Mouse (Mus musculus) A20 (cell line): Measurements from ENCODE around the gene Phka2.

ENCODE experiments used
- DNase-seq: peaks from one replicate; pipeline ENCODE4 v3.0.0-alpha.2; 2011; ENCODE audit warnings: low read depth, low spot score

The Phka2 gene

DNA sequence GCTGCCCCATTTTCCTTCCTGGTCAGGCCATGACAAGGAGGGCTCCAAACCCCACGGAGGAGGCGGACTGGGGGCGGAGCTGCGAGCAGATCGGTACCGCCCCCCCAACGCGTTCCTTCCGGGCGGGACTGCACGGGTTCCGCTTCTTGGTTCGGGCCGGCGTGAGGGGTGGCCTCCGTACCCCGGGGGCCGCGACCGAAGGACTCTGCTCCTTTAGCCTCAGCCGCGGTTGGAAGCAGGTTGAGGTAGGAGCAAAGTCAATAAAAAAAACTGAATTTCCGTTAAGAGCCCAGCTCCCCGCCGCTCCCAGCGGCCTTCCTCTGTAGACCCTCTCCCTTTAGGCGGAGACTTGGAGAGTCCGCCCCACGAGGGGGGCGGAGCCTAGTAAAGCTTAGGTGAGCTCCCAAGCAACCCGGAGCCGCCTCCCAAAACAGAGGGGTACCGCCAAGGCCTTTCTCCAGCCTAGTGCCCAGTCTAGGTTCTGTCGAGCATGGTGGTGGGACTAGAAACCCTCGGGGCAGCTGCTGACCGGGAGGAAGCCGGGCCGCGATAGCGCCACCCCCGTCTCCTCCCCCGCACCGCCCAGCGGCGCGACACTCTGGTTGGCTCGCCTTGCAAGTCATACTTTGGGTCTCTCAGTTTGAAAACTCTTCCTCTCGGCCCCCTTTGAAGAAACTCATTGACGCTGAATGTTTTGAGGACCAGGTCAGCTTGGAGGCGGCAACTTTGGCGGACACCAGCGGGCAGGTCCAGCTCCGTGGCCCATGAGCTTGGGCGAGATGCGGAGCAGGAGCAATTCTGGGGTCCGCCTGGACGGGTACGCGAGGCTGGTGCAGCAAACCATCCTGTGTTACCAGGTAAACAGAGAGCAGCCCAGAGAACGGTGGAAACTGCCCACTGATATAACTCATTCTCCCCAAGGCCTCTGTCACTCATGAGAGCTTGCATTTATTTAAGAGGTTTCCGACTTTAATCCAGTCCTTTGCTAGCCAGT is at the start of gene Phka2:
Gene Phka2, plus strand, starts transcription at position 119 of the 994 bp plus-strand sequence.
- peak; percentile 90 for DNase-seq

GRCm38 (mm10) chrX:160455686-160456085 is 46.3 kb upstream of the Phka2 start:
- DNase-seq, result peak; percentile 5

DNA sequence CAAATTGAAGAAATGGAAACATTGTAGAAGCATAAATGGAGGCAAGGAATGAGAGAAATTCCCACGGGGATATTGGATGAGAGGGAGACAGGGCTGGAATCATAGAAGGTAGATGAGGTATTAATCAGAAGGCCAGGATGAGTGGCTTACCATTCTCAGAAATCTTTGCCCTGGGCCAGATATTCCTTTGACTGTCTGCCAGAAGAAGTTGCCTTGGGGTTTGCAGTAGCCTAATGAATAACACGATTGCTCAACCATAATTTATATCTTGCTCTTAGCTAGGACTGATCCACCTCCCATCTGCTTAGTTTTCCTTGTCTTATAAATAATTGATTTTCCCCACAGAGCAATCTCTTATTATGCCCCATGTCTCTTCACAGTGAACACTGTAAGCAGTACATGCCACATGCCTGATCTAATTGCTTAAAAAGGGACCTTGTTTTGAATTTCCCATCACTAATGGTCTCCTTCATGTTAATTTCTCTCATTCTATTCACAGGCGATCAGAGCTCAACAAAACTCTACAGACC is 30.6 kb upstream of the Phka2 start:
- DNase-seq, result no peak

GRCm38 (mm10) chrX:160489784-160490183 is 12.2 kb upstream of the Phka2 start:
- DNase-seq, result no peak

DNA sequence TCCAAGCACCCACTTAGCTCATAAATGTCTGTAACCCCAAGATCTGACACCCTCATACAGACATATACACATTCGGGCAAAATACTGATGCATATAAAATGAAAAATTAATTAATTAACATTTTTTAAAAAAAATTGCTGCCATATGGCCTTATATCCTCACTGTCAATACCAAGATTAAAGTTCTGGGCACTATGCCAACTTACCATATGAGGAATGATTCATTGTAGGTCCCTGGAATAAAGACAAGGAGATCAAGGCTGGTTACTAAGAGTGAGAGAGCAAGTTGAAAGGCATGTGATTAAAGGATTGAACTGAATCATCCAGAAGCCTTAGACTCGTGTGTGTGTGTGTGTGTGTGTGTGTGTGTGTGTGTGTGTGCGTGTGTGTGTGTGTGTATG is 7.6 kb upstream of the Phka2 start:
- no peak for DNase-seq

DNA sequence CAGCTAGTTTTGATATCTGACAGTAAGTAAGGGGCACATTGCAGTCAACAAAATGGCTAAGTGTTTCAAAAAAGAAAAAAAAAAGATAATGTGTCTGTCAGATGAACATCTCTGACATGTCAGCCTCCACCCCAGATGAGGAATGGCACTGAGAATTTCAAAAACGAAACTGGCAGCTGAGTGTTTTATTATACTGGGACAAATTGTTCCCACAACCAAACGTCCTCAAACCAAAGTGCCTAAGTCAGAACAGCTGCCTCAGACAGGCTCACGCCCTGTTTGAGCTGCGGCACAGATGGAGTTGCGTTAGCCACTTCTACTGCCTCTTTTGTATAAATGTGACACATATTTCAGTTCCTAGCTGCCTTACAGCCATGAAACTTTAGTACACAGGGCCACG is 7.0 kb upstream of the Phka2 start:
- DNase-seq, result no peak

DNA sequence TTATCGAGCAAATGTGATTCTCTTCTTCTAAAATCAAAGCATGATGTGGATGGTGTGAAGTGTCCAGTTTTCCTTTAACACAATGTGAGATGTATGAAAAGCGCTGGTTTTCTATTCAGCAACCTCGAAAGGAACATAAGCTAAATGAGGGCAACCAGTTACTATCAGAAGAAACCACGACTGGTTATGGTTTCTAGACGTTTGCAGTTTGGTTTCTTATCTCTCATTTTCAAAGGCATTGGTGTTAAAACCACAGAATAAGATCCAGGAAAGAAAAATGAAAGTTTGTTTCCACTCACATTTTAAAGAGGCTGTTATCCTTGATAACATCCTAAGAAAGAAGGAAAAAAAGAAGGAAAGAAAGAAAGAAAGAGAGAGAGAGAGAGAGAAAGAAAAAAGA is 5.5 kb upstream of the Phka2 start:
- no peak for DNase-seq

DNA sequence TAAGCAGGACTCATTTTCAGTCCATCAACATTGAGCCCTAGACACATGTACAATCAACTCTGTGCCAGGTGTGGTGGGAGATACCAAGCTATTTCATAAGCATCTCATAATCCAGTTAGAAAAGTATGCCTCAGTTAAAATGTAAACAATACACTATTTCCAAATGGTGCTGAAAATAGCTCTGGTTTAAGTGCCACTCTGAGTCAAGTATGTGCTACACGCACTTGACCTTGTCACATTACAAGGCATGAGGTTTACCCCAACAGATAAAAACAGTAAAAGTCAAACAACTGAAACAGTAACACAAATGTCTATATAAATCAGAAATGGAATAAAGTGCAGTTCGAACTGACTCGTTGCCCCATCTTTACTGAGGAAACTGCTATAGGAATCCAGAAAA is 871 bp upstream of the Phka2 start:
- DNase-seq, result no peak

GRCm38 (mm10) chrX:160501687-160502047 is 299 bp upstream of the Phka2 start:
- no peak for DNase-seq

GRCm38 (mm10) chrX:160509046-160509445 is 7.1 kb downstream of the Phka2 start:
- no peak for DNase-seq

- no peak for DNase-seq
Measured at GRCm38 (mm10) chrX:160510197-160510596, 8.2 kb downstream of the Phka2 start.

- no peak for DNase-seq
Measured at GRCm38 (mm10) chrX:160516027-160516426, 14.1 kb downstream of the Phka2 start.

DNA sequence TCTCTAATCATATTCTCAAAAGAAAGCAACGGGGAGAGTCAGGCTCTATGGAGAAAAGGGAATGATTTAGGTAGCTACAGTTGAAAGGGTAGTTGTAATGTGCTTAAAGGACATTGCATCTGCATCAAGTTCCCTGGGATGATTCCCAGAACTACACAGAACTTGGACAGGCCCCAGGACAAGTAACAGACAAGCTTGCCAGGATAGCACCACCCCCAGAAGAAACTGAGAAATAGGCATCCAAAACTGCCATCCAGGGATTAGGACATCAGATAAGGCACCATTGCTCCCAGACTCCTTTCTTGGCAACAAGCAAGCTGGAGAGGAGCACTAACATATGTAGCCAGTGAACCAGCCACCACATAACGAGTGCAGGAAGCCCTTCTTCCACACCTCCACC is 40.8 kb downstream of the Phka2 start:
- no peak for DNase-seq

DNA sequence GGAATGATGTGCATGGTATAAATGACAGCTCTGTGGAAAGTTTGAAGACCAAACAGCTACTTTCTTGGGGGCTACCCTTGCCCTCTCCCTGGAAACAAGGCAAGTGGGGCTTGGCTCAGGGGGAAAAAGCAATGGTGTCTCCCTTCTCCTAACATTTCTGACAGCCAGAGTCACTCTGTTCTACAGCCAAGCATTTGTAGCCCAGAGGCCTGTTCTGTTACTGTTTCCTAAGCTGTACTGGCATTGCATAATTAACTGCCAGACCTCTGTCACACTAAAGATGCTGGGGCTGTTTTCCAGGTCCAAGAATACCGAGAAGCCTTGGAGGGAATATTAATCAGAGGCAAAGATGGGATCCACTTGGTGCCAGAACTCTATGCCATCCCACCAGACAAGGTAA is 46.9 kb downstream of the Phka2 start:
- no peak for DNase-seq

DNA sequence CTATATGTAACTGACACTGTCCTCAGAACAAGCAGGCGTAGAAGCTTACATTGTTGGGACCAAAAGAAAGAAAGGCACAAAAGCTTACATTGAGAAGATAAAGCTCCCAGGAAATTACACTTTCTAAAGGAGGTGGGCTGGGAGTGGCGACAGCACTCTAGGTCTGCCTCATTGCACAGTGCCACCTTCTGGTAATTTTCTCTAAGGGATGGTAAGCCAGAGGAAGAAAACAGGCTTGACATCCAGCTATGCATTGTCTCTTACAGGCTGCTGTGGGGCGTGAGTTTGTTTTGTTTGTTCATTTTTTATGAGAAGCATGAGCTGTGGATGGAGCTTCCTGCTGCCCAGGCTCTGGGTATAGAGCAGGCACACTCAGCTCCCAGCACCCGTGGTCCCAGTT is 50.1 kb downstream of the Phka2 start:
- DNase-seq, result no peak

GRCm38 (mm10) chrX:160583589-160583988 is 81.6 kb downstream of the Phka2 start:
- DNase-seq, result no peak

GRCm38 (mm10) chrX:160584148-160584838 is 82.3 kb downstream of the Phka2 start:
- DNase-seq, result no peak

GRCm38 (mm10) chrX:160585110-160585509 is 83.1 kb downstream of the Phka2 start:
- no peak for DNase-seq

DNA sequence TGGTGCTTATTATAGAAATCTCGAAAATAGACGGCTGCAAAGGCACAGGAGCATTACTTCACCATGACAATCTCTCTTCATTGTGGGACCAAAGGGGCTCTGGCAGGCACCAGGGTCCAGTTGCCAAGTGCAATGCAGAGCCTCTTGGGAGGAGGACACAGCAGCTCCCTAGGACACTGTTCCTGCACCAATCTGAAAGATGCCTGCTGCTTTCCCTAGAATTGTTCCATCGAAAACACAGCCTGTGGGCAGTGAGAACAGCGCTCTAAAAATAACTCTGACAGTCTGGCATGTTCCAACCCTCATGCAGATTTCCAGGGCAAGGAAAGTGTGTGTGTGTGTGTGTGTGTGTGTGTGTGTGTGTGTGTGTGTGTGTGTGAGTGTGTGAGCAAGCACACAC is 86.6 kb downstream of the Phka2 start:
- DNase-seq, result no peak

DNA sequence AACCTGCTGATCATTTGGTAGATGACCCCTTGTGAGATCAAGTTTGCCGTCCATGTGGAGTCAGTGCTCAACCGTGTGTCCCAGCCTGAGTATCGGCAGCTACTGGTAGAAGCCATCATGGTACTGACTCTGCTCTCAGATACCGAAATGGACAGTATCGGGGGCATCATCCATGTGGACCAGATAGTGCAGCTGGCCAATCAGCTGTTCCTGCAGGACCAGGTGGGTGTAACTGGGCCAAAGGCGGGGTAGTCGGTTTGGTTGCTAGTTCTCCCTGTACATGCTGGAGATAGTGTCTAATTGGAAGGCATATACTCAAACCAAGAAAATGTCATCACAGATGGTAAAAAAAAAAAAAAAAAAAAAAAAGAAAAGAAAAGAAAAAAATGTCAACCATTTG is 88.2 kb downstream of the Phka2 start:
- DNase-seq, result no peak

DNA sequence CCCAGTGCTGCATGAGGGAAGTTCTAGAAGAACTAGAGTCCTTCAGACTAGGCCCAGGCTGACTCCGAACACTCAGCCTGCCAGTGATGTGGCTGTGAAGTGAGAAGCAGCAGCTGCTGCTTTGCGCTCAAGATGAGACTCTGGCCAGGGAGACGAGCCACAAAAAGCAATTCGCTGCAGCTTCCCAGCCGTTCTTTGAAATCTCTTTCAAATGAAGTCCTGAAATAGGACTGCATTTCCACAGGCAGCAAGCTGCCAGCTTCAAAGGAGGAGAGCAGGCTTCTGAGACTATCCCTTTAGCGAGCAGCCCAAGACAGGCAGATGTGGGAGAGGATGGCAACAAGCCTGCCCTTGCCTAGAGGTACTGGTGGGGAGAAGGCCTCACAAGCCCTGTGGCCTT is 91.0 kb downstream of the Phka2 start:
- DNase-seq, result no peak

DNA sequence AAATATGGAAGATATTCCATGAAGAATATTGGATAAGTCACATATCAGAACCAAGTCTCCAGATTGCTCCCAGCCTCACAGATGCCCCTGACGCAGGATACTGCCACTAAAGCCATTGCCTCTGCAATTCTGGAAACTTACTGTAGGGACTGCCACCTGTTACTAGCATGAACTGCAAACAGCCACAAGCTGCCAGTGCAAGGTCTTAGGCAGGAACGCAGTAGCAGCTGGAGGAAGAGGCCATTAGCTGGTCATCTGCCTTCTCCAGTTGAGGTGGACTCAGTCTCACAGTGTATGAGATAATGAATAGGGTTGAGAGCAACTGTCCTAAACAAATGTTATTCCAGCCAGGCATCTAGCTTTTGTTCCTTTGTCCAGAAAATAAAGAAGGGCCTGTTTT is 96.1 kb downstream of the Phka2 start:
- DNase-seq, result no peak
